Mouse (Mus musculus) neural tube, embryonic 13.5 days (tissue): ENCODE data around the gene Mrps36. TPM values are rescaled to one million over a fixed set of nuclear protein-coding genes. Genes with fewer than 3 reads are reported as not detected.

Experiments
- polyA plus RNA-seq: library from polyadenylated mRNA; unstranded; fragments of >200 nt; fragmentation: Nextera tagmentation; extraction: Ambion mirVana; gene quantifications from 2 replicates; pipeline ENCODE4 v1.2.1, GENCODE M21; 2015

Gene Mrps36
- polyA plus RNA-seq, 1 experiment from 2014 or later = 165 TPM

Other genes starting within 250 kb of the Mrps36 start
- gene Ocln, start 191.9 kb downstream of the Mrps36 start, polyA plus RNA-seq = 3.3 and 4.4 TPM in 2 replicates
- gene Marveld2, start 127.7 kb downstream of the Mrps36 start, polyA plus RNA-seq = 2.4 and 2.5 TPM in 2 replicates
- 332 and 337 TPM in 2 replicates for gene Ak6, start 93.7 kb downstream of the Mrps36 start, polyA plus RNA-seq
- 18.5 and 19.6 TPM in 2 replicates for gene Rad17, start 93.6 kb downstream of the Mrps36 start, polyA plus RNA-seq
- 26.0 and 28.5 TPM in 2 replicates for gene Taf9, start 93.1 kb downstream of the Mrps36 start, polyA plus RNA-seq
- gene Ccdc125, start 74.9 kb downstream of the Mrps36 start, polyA plus RNA-seq = 1.9 and 2.3 TPM in 2 replicates
- 49.0 and 49.6 TPM in 2 replicates for gene Cdk7, start 13.7 kb downstream of the Mrps36 start, polyA plus RNA-seq
- 10.1 and 10.9 TPM in 2 replicates for gene Cenph, start 31.2 kb upstream of the Mrps36 start, polyA plus RNA-seq
- 45.2 and 60.2 TPM in 2 replicates for gene Ccnb1, start 41.9 kb upstream of the Mrps36 start, polyA plus RNA-seq
- gene Slc30a5, start 88.8 kb upstream of the Mrps36 start, polyA plus RNA-seq = 35.0 and 40.7 TPM in 2 replicates